Mouse (Mus musculus) liver, postnatal 0 days (tissue): ENCODE data around the gene Zbtb8os. TPM values are rescaled to one million over a fixed set of nuclear protein-coding genes. Genes with fewer than 3 reads are reported as not detected.

ENCODE experiments used
- ATAC-seq: fragments of 200-750 bp; cut with Nextera tagmentation; 2 replicates; pipeline ENCODE4 v1.8.0; 2017; ENCODE audit warnings: mild to moderate bottlenecking, moderate library complexity
- DNase-seq: peaks from one replicate; pipeline ENCODE4 v3.0.0-alpha.2; 2016
- H3K27ac ChIP-seq: fragments of 300-500 bp; sonication (generic); 2 replicates; pipeline ENCODE4 v1.5.1; 2014; ENCODE audit warnings: antibody characterized with exemption, moderate library complexity, mild to moderate bottlenecking, low read depth
- H3K27me3 ChIP-seq: fragments of 300-500 bp; sonication (generic); 2 replicates; pipeline ENCODE4 v1.6.1; 2014; ENCODE audit warnings: low read length, control low read depth, mixed read lengths; ENCODE audit not compliant: insufficient read depth
- H3K36me3 ChIP-seq: fragments of 300-500 bp; sonication (generic); replicated peaks from 2 replicates; pipeline ENCODE4 v1.6.1; 2014; ENCODE audit warnings: mild to moderate bottlenecking, control low read depth, low read length, moderate library complexity, mixed read lengths; ENCODE audit not compliant: insufficient read depth
- H3K4me1 ChIP-seq: fragments of 300-500 bp; sonication (generic); 2 replicates; pipeline ENCODE4 v1.6.1; 2014; ENCODE audit warnings: antibody characterized with exemption, mild to moderate bottlenecking, control low read depth; ENCODE audit not compliant: insufficient read depth
- H3K4me2 ChIP-seq: fragments of 300-500 bp; sonication (generic); 2 replicates; pipeline ENCODE4 v1.6.1; 2014; ENCODE audit warnings: low read depth, mild to moderate bottlenecking, low read length, moderate library complexity, mixed read lengths
- H3K4me3 ChIP-seq: fragments of 300-500 bp; sonication (generic); 2 replicates; pipeline ENCODE4 v1.5.1; 2014; ENCODE audit warnings: low read depth, low read length
- H3K9ac ChIP-seq: fragments of 300-500 bp; sonication (generic); replicated peaks from 2 replicates; pipeline ENCODE4 v1.6.1; 2014; ENCODE audit warnings: mild to moderate bottlenecking, moderate library complexity
- H3K9me3 ChIP-seq: fragments of 300-500 bp; sonication (generic); 2 replicates; pipeline ENCODE4 v1.6.1; 2016; ENCODE audit warnings: mild to moderate bottlenecking, control low read depth, low read length, mixed read lengths
- CTCF ChIP-seq: sonication (generic); IDR thresholded peaks from 2 replicates; pipeline ENCODE4 v1.5.1; 2016; ENCODE audit warnings: antibody characterized with exemption, low read depth
- EP300 ChIP-seq: IDR thresholded peaks from 2 replicates; pipeline ENCODE4 v1.6.1; 2016; ENCODE audit warnings: antibody characterized with exemption, low read depth, mild to moderate bottlenecking
- WGBS: fragments of 180-500 bp; shearing (Covaris S2); extraction: QIAGEN DNeasy Blood & Tissue Kit; methylation state at CpG from one replicate; pipeline ENCODE4 v1.1.7; 2014; ENCODE audit not compliant: insufficient replicate concordance; 5-methylcytosine and 5-hydroxymethylcytosine counted together
- polyA plus RNA-seq: library from polyadenylated mRNA; unstranded; fragments of >200 nt; fragmentation: Nextera tagmentation; extraction: Ambion mirVana; gene quantifications from 2 replicates; pipeline ENCODE4 v1.2.1, GENCODE M21; 2015

Gene Zbtb8os
- polyA plus RNA-seq, 1 experiment from 2014 or later: 32.2 TPM

GRCm38 (mm10) chr4:129383586-129383985 is 48.1 kb downstream of the Zbtb8os start:
- peaks cover 11% of the 10 kb centered on the region for H3K4me1 ChIP-seq
- H3K9me3 ChIP-seq: no peaks in the 10 kb centered on the region
- no peaks in the 10 kb centered on the region for H3K36me3 ChIP-seq
- no peak overlapping the region for H3K4me2 ChIP-seq
- H3K9ac ChIP-seq: no peak overlapping the region
- no peak for DNase-seq
- WGBS: 87% methylated on average over 3 of the region's 3 CpGs
- peaks cover 4% of the 10 kb centered on the region; the same call in 1 of the 2 replicates for H3K27me3 ChIP-seq
- ATAC-seq: no peak
- no peak for TF ChIP-seq CTCF
- no peak for TF ChIP-seq EP300
- H3K4me3 ChIP-seq: no peak overlapping the region
- H3K27ac ChIP-seq: no peak overlapping the region

DNA sequence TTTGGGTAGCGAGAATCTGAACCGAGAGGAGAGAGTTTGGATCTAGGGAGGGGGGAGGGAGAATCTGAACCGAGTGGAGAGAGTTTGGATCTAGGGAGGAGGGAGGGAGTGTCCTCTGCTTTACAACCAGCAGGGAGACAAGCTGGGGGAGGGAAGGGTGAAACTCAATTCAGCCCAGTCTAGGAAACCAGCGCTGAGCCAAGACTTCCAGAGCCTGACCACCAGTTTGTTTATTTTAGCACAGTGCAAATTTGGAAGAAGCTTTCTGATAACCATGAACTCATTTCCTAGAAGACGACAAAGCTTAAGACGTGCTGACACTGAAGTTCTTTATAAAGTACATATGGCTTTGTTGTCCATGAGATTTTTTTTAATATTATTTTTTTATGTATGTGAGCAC is 48.9 kb downstream of the Zbtb8os start:
- Histone ChIP-seq H3K4me1 (peaks cover 11% of the 10 kb centered on the region), H3K9ac (no peak overlapping the region), H3K9me3 (no peaks in the 10 kb centered on the region), H3K27me3 (no peaks in the 10 kb centered on the region), H3K4me2 (no peak overlapping the region), H3K27ac (peak overlapping the region; percentile 25; the same call in 1 of the 2 replicates), H3K4me3 (no peak overlapping the region), H3K36me3 (no peaks in the 10 kb centered on the region)
- WGBS: 34% methylated on average over 6 of the region's 6 CpGs
- no peak for ATAC-seq
- TF ChIP-seq CTCF (no peak), EP300 (no peak)
- DNase-seq: no peak

GRCm38 (mm10) chr4:129385685-129386084 is 50.2 kb downstream of the Zbtb8os start:
- Histone ChIP-seq H3K27ac (peak overlapping the region; percentile 4; the same call in 1 of the 2 replicates), H3K9me3 (no peaks in the 10 kb centered on the region), H3K4me1 (peaks cover 11% of the 10 kb centered on the region), H3K9ac (no peak overlapping the region), H3K4me2 (no peak overlapping the region), H3K4me3 (no peak overlapping the region), H3K27me3 (no peaks in the 10 kb centered on the region), H3K36me3 (no peaks in the 10 kb centered on the region)
- DNase-seq: no peak
- no peak for ATAC-seq
- TF ChIP-seq CTCF (no peak), EP300 (no peak)
- 77% methylated on average over 11 of the region's 11 CpGs for WGBS

DNA sequence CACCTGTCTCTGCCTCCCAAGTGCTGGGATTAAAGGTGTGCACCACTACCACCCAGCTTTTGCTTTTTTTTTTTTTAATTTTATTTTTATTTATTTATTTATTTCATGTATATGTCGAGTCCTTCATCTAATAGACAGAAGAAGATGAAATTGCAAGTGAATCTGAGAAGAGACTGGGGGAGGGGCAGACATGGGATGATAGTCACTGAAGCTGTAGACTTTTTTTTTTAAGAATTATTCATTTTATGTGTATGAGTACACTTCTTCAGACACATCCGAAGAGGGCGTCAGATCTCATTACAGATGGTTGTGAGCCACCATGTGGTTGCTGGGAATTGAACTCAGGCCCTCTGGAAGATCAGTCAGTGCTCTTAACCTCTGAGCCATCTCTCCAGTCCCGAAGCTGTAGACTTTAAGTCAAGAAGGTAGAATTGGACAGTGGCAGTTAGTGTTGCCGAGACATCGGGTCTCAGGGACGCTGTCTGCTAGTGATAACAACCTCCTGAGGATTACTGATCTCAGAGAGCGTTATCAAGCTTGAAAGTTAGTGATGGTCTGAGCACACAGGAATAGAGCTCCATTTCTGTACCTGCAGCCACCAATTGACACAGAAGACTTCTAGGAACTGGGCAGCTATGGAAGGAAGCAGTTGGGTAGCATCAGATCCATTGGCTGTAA is 50.9 kb downstream of the Zbtb8os start:
- Histone ChIP-seq H3K9me3 (no peaks in the 10 kb centered on the region), H3K4me3 (no peak overlapping the region), H3K9ac (no peak overlapping the region), H3K4me1 (peaks cover 11% of the 10 kb centered on the region), H3K27ac (no peak overlapping the region; the same call in 1 of the 2 replicates), H3K4me2 (peak overlapping the region; percentile 27), H3K27me3 (no peaks in the 10 kb centered on the region), H3K36me3 (no peaks in the 10 kb centered on the region)
- DNase-seq (no peak), ATAC-seq (peak; percentile 70)
- TF ChIP-seq EP300 (peak; percentile 89), CTCF (0 out of 2 replicates have a peak, but pooled peaks have one; percentile 2)
- WGBS: 61% methylated on average over 8 of the region's 8 CpGs

GRCm38 (mm10) chr4:129386989-129387388 is 51.5 kb downstream of the Zbtb8os start:
- Histone ChIP-seq H3K4me2 (0 out of 2 replicates have a peak overlapping the region, but pooled peaks have one; percentile 27), H3K27ac (no peak overlapping the region), H3K27me3 (no peaks in the 10 kb centered on the region), H3K4me1 (peaks cover 11% of the 10 kb centered on the region), H3K9ac (no peak overlapping the region), H3K4me3 (no peak overlapping the region), H3K9me3 (no peaks in the 10 kb centered on the region), H3K36me3 (no peaks in the 10 kb centered on the region)
- ATAC-seq (no peak), DNase-seq (no peak)
- TF ChIP-seq CTCF (no peak), EP300 (no peak)
- WGBS: 60% methylated on average over 1 of the region's 2 CpGs

GRCm38 (mm10) chr4:129388404-129388803 is 52.9 kb downstream of the Zbtb8os start:
- Histone ChIP-seq H3K27me3 (no peaks in the 10 kb centered on the region), H3K9me3 (no peaks in the 10 kb centered on the region), H3K9ac (no peak overlapping the region), H3K27ac (no peak overlapping the region), H3K4me3 (no peak overlapping the region), H3K4me2 (no peak overlapping the region), H3K36me3 (no peaks in the 10 kb centered on the region), H3K4me1 (peaks cover 11% of the 10 kb centered on the region)
- WGBS: 88% methylated on average over 5 of the region's 5 CpGs
- DNase-seq: no peak
- no peak for ATAC-seq
- TF ChIP-seq CTCF: no peak
- TF ChIP-seq EP300: no peak
